Mouse (Mus musculus) midbrain, embryonic 12.5 days (tissue): ENCODE measurements around the gene Tcf19. TPM values are rescaled to one million over a fixed set of nuclear protein-coding genes. Genes with fewer than 3 reads are reported as not detected.
"Not testable (repeated sequence)": the region's sequence is repeated elsewhere in the genome, so short reads cannot be mapped to it uniquely, and the experiment has no call there.

Experiments
- ATAC-seq: fragments of 200-750 bp; cut with Nextera tagmentation; 2 replicates; pipeline ENCODE4 v1.8.0; 2017; ENCODE audit warnings: low read depth, moderate TSS enrichment, moderate library complexity; ENCODE audit not compliant: low FRiP score
- H3K27ac ChIP-seq: fragments of 300-500 bp; sonication (generic); replicated peaks from 2 replicates; pipeline ENCODE4 v1.5.1; 2016; ENCODE audit warnings: mild to moderate bottlenecking
- H3K27me3 ChIP-seq: fragments of 300-500 bp; sonication (generic); 2 replicates; pipeline ENCODE4 v1.6.1; 2016; ENCODE audit warnings: mild to moderate bottlenecking
- H3K36me3 ChIP-seq: fragments of 300-500 bp; sonication (generic); 2 replicates; pipeline ENCODE4 v1.6.1; 2016
- H3K4me1 ChIP-seq: fragments of 300-500 bp; sonication (generic); 2 replicates; pipeline ENCODE4 v1.6.1; 2016
- H3K4me2 ChIP-seq: fragments of 300-500 bp; sonication (generic); replicated peaks from 2 replicates; pipeline ENCODE4 v1.6.1; 2016; ENCODE audit warnings: mild to moderate bottlenecking, moderate library complexity
- H3K4me3 ChIP-seq: fragments of 300-500 bp; sonication (generic); 2 replicates; pipeline ENCODE4 v1.5.1; 2016; ENCODE audit warnings: mild to moderate bottlenecking
- H3K9ac ChIP-seq: fragments of 300-500 bp; sonication (generic); replicated peaks from 2 replicates; pipeline ENCODE4 v1.6.1; 2016; ENCODE audit warnings: mild to moderate bottlenecking, moderate library complexity
- H3K9me3 ChIP-seq: fragments of 300-500 bp; sonication (generic); 2 replicates; pipeline ENCODE4 v1.6.1; 2016; ENCODE audit warnings: mild to moderate bottlenecking
- WGBS: fragments of 180-500 bp; shearing (Covaris S2); methylation state at CpG from one replicate; pipeline ENCODE4 v1.1.7; 2016; 5-methylcytosine and 5-hydroxymethylcytosine counted together
- polyA plus RNA-seq: library from polyadenylated mRNA; unstranded; fragments of >200 nt; fragmentation: Nextera tagmentation; extraction: Ambion mirVana; gene quantifications from 2 replicates; pipeline ENCODE4 v1.2.1, GENCODE M21; 2016

Tcf19 gene
- polyA plus RNA-seq, 1 experiment from 2014 or later: 52.6 TPM

- 82% methylated on average over 8 of the region's 8 CpGs for WGBS
- H3K36me3 ChIP-seq: peaks cover 53% of the 10 kb centered on the region
- no peaks in the 10 kb centered on the region for H3K9me3 ChIP-seq
Measured at GRCm38 (mm10) chr17:35526644-35527043, 10.0 kb upstream of the Tcf19 start.

GRCm38 (mm10) chr17:35524354-35524753 lies 7.7 kb upstream of the Tcf19 start:
- H3K36me3 ChIP-seq: peaks cover 44% of the 10 kb centered on the region

More at GRCm38 (mm10) chr17:35526644-35527043, 10.0 kb upstream of the Tcf19 start:
- no peak overlapping the region for H3K4me3 ChIP-seq
- no peak for ATAC-seq
- H3K4me1 ChIP-seq: no peaks in the 10 kb centered on the region
- no peaks in the 10 kb centered on the region for H3K27me3 ChIP-seq
- H3K4me2 ChIP-seq: no peak overlapping the region
- no peak overlapping the region for H3K9ac ChIP-seq
- no peak overlapping the region for H3K27ac ChIP-seq

GRCm38 (mm10) chr17:35517526-35517925 lies 902 bp upstream of the Tcf19 start:
- no peaks in the 10 kb centered on the region for H3K9me3 ChIP-seq
- 10% methylated on average over 12 of the region's 12 CpGs for WGBS

More at GRCm38 (mm10) chr17:35524354-35524753, 7.7 kb upstream of the Tcf19 start:
- Histone ChIP-seq H3K27me3 (no peaks in the 10 kb centered on the region), H3K9me3 (no peaks in the 10 kb centered on the region), H3K9ac (no peak overlapping the region), H3K4me3 (no peak overlapping the region), H3K4me2 (no peak overlapping the region), H3K27ac (no peak overlapping the region), H3K4me1 (no peaks in the 10 kb centered on the region)
- 86% methylated on average over 9 of the region's 9 CpGs for WGBS
- ATAC-seq: no peak

GRCm38 (mm10) chr17:35515911-35516640 lies 548 bp downstream of the Tcf19 start:
- peaks cover 35% of the 10 kb centered on the region for H3K4me1 ChIP-seq

More at GRCm38 (mm10) chr17:35517526-35517925, 902 bp upstream of the Tcf19 start:
- peak overlapping the region; percentile 57 for H3K9ac ChIP-seq
- H3K27me3 ChIP-seq: peaks cover 10% of the 10 kb centered on the region; the same call in 1 of the 2 replicates
- peaks cover 35% of the 10 kb centered on the region for H3K4me1 ChIP-seq
- H3K36me3 ChIP-seq: peaks cover under 1% of the 10 kb centered on the region
- no peak overlapping the region for H3K27ac ChIP-seq
- peak overlapping the region; percentile 58 for H3K4me3 ChIP-seq
- peak; percentile 0; the same call in 1 of the 2 replicates for ATAC-seq
- H3K4me2 ChIP-seq: peak overlapping the region; percentile 79

GRCm38 (mm10) chr17:35514756-35515155 lies 1.9 kb downstream of the Tcf19 start:
- H3K4me2 ChIP-seq: peak overlapping the region; percentile 79
- 57% methylated on average over 6 of the region's 6 CpGs for WGBS
- peak overlapping the region; percentile 56; the same call in 1 of the 2 replicates for H3K9ac ChIP-seq
- H3K9me3 ChIP-seq: no peaks in the 10 kb centered on the region
- no peaks in the 10 kb centered on the region; the same call in 1 of the 2 replicates for H3K36me3 ChIP-seq
- peaks cover 11% of the 10 kb centered on the region; the same call in 1 of the 2 replicates for H3K27me3 ChIP-seq
- no peak overlapping the region for H3K27ac ChIP-seq
- peaks cover 35% of the 10 kb centered on the region for H3K4me1 ChIP-seq
- no peak for ATAC-seq
- H3K4me3 ChIP-seq: peak overlapping the region; percentile 58; the same call in 1 of the 2 replicates

More at GRCm38 (mm10) chr17:35515911-35516640, 548 bp downstream of the Tcf19 start:
- ATAC-seq: peak; percentile 45
- H3K4me3 ChIP-seq: peak overlapping the region; percentile 58
- no peak overlapping the region for H3K27ac ChIP-seq
- no peaks in the 10 kb centered on the region; the same call in none of the 2 replicates for H3K36me3 ChIP-seq
- 6% methylated on average over 25 of the region's 25 CpGs for WGBS
- peak overlapping the region; percentile 79 for H3K4me2 ChIP-seq
- H3K9me3 ChIP-seq: no peaks in the 10 kb centered on the region
- peaks cover 10% of the 10 kb centered on the region; the same call in 1 of the 2 replicates for H3K27me3 ChIP-seq
- peak overlapping the region; percentile 56 for H3K9ac ChIP-seq

GRCm38 (mm10) chr17:35513886-35514285 lies 2.7 kb downstream of the Tcf19 start:
- no peaks in the 10 kb centered on the region for H3K9me3 ChIP-seq
- H3K36me3 ChIP-seq: no peaks in the 10 kb centered on the region; the same call in 1 of the 2 replicates
- no peak overlapping the region for H3K9ac ChIP-seq
- WGBS: 19% methylated on average over 2 of the region's 2 CpGs
- H3K4me3 ChIP-seq: no peak overlapping the region
- no peak overlapping the region for H3K27ac ChIP-seq
- H3K4me2 ChIP-seq: 0 out of 2 replicates have a peak overlapping the region, but pooled peaks have one; percentile 79
- H3K4me1 ChIP-seq: peaks cover 39% of the 10 kb centered on the region
- H3K27me3 ChIP-seq: peaks cover 20% of the 10 kb centered on the region
- no peak for ATAC-seq

GRCm38 (mm10) chr17:35512916-35513626 lies 3.6 kb downstream of the Tcf19 start:
- WGBS: 91% methylated on average over 7 of the region's 7 CpGs
- no peak overlapping the region for H3K4me2 ChIP-seq
- peaks cover 25% of the 10 kb centered on the region for H3K27me3 ChIP-seq
- H3K36me3 ChIP-seq: no peaks in the 10 kb centered on the region; the same call in 1 of the 2 replicates
- no peak for ATAC-seq
- peaks cover 34% of the 10 kb centered on the region for H3K4me1 ChIP-seq
- no peak overlapping the region for H3K9ac ChIP-seq
- H3K27ac ChIP-seq: no peak overlapping the region
- H3K9me3 ChIP-seq: no peaks in the 10 kb centered on the region
- H3K4me3 ChIP-seq: no peak overlapping the region

GRCm38 (mm10) chr17:35509284-35509683 lies 7.3 kb downstream of the Tcf19 start:
- ATAC-seq: no peak
- Histone ChIP-seq H3K36me3 (no peaks in the 10 kb centered on the region; the same call in 1 of the 2 replicates), H3K9me3 (no peaks in the 10 kb centered on the region), H3K27ac (no peak overlapping the region), H3K27me3 (peaks cover 52% of the 10 kb centered on the region), H3K4me3 (no peak overlapping the region), H3K4me2 (no peak overlapping the region), H3K9ac (no peak overlapping the region), H3K4me1 (peaks cover 13% of the 10 kb centered on the region)
- WGBS: 34% methylated on average over 8 of the region's 8 CpGs

- 46% methylated on average over 5 of the region's 5 CpGs for WGBS
- H3K9me3 ChIP-seq, H3K9ac ChIP-seq, H3K27ac ChIP-seq, H3K36me3 ChIP-seq, H3K4me3 ChIP-seq, H3K4me2 ChIP-seq, ATAC-seq: not testable (repeated sequence)
- Histone ChIP-seq H3K27me3 (peaks cover 61% of the 10 kb centered on the region), H3K4me1 (peaks cover 11% of the 10 kb centered on the region; the same call in 1 of the 2 replicates)
Measured at GRCm38 (mm10) chr17:35508279-35508678, 8.3 kb downstream of the Tcf19 start.

GRCm38 (mm10) chr17:35507556-35508260 lies 8.9 kb downstream of the Tcf19 start:
- Histone ChIP-seq H3K9ac (no peak overlapping the region), H3K36me3 (no peaks in the 10 kb centered on the region), H3K27ac (no peak overlapping the region), H3K27me3 (peaks cover 62% of the 10 kb centered on the region), H3K4me3 (no peak overlapping the region), H3K4me1 (peaks cover 11% of the 10 kb centered on the region; the same call in 1 of the 2 replicates), H3K9me3 (no peaks in the 10 kb centered on the region), H3K4me2 (no peak overlapping the region)
- WGBS: 22% methylated on average over 13 of the region's 13 CpGs
- ATAC-seq: no peak

- Histone ChIP-seq H3K27me3 (peaks cover 62% of the 10 kb centered on the region), H3K4me1 (peaks cover 11% of the 10 kb centered on the region; the same call in 1 of the 2 replicates), H3K9me3 (no peaks in the 10 kb centered on the region), H3K9ac (no peak overlapping the region), H3K4me2 (no peak overlapping the region), H3K4me3 (no peak overlapping the region), H3K36me3 (no peaks in the 10 kb centered on the region), H3K27ac (no peak overlapping the region)
- no peak for ATAC-seq
- WGBS: 8% methylated on average over 10 of the region's 10 CpGs
Measured at GRCm38 (mm10) chr17:35506881-35507280, 9.7 kb downstream of the Tcf19 start.
